Mouse (Mus musculus): ENCODE measurements around the gene Smarcal1. TPM values are rescaled to one million over a fixed set of nuclear protein-coding genes. Genes with fewer than 3 reads are reported as not detected.

Gene Smarcal1
- total and polyA plus RNA-seq, 3 experiments, result 24.4 to 27.7 TPM; not detected in 1

- Histone ChIP-seq H3K27ac (ENCODE audit: control insufficient read depth, low read depth, low read length) (no peak overlapping the region), H3K9me3 (replicated peaks; ENCODE audit: insufficient read depth, low read length) (no peaks in the 10 kb centered on the region), H3K9ac (ENCODE audit: control insufficient read depth, low read depth, low read length, poor library complexity, severe bottlenecking) (no peak overlapping the region), H3K4me3 (ENCODE audit: control insufficient read depth in 1 of 2, insufficient read depth in 1 of 2, low read depth in 2 of 2, low read length in 2 of 2) (no peak overlapping the region), H3K27me3 (ENCODE audit: control insufficient read depth in 1 of 2, insufficient read depth in 2 of 2, low read length in 2 of 2) (peaks cover 0 to 2% of the 10 kb centered on the region in 2 experiments; a peak in 2 of 4 replicates), H3K4me1 (ENCODE audit: control insufficient read depth in 1 of 2, insufficient read depth in 2 of 2, low read length in 2 of 2) (no peaks in the 10 kb centered on the region), H3K79me2 (ENCODE audit: control insufficient read depth, insufficient read depth, low read length, poor library complexity) (no peaks in the 10 kb centered on the region), H3K36me3 (ENCODE audit: control insufficient read depth in 1 of 2, insufficient read depth in 2 of 2, low read length in 2 of 2) (no peaks in the 10 kb centered on the region)
- DNase-seq (ENCODE audit: low read depth, low spot score), result no peak
- no peak for TF ChIP-seq KAT2A (conservative IDR thresholded peaks at IDR 0.05; ENCODE audit: low read depth, low read length)
- no peak for TF ChIP-seq MYC (IDR thresholded peaks at IDR 0.05; ENCODE audit: low read depth, low read length)
- TF ChIP-seq HCFC1 (IDR thresholded peaks at IDR 0.05; ENCODE audit: low read depth, low read length), result no peak
- TF ChIP-seq BHLHE40 (IDR thresholded peaks at IDR 0.05; ENCODE audit: borderline replicate concordance, low read depth, low read length), result no peak
- TF ChIP-seq MEF2A (IDR thresholded peaks at IDR 0.05; ENCODE audit: extremely low read depth, insufficient replicate concordance, low read depth, low read length, poor library complexity, severe bottlenecking), result no peak
- no peak for TF ChIP-seq CHD1 (IDR thresholded peaks at IDR 0.05; ENCODE audit: low read depth, low read length)
- TF ChIP-seq MAX (IDR thresholded peaks at IDR 0.05; ENCODE audit: low read length), result no peak
- no peak for TF ChIP-seq TAL1 (IDR thresholded peaks at IDR 0.05; ENCODE audit: low read length)
- no peak for TF ChIP-seq SMC3 (IDR thresholded peaks at IDR 0.05; ENCODE audit: low read depth, low read length)
These were observed 16.0 kb upstream of the Smarcal1 start for GRCm38 (mm10) chr1:72567056-72567455.

GRCm38 (mm10) chr1:72568725-72569124, 14.3 kb upstream of the Smarcal1 start:
- no peaks in the 10 kb centered on the region for H3K4me1 ChIP-seq (ENCODE audit: control insufficient read depth in 1 of 2, insufficient read depth in 2 of 2, low read length in 2 of 2)
- H3K4me3 ChIP-seq (ENCODE audit: control insufficient read depth in 1 of 2, insufficient read depth in 1 of 2, low read depth in 2 of 2, low read length in 2 of 2), result no peak overlapping the region
- no peak overlapping the region for H3K9ac ChIP-seq (ENCODE audit: control insufficient read depth, low read depth, low read length, poor library complexity, severe bottlenecking)
- H3K36me3 ChIP-seq (ENCODE audit: control insufficient read depth in 1 of 2, insufficient read depth in 2 of 2, low read length in 2 of 2), result no peaks in the 10 kb centered on the region
- no peaks in the 10 kb centered on the region for H3K9me3 ChIP-seq (replicated peaks; ENCODE audit: insufficient read depth, low read length)
- H3K27ac ChIP-seq (ENCODE audit: control insufficient read depth, low read depth, low read length), result no peak overlapping the region
- no peak for DNase-seq (ENCODE audit: low read depth, low spot score)
- H3K27me3 ChIP-seq (ENCODE audit: control insufficient read depth in 1 of 2, insufficient read depth in 2 of 2, low read length in 2 of 2), result peaks cover 0 to 2% of the 10 kb centered on the region in 2 experiments; a peak in 2 of 4 replicates
- no peaks in the 10 kb centered on the region for H3K79me2 ChIP-seq (ENCODE audit: control insufficient read depth, insufficient read depth, low read length, poor library complexity)
- no peak for TF ChIP-seq RAD21 (IDR thresholded peaks at IDR 0.05; ENCODE audit: low read depth, low read length)
- TF ChIP-seq CTCF (IDR thresholded peaks at IDR 0.05 in 2 of 3, conservative IDR thresholded peaks at IDR 0.05 in 1 of 3; ENCODE audit: control insufficient read depth in 1 of 3, insufficient read depth in 1 of 3, low read depth in 2 of 3, low read length in 3 of 3, poor library complexity in 1 of 3, severe bottlenecking in 1 of 3), result no peak
- TF ChIP-seq ZMIZ1 (IDR thresholded peaks at IDR 0.05; ENCODE audit: low read depth, low read length), result no peak
- TF ChIP-seq MAFK (IDR thresholded peaks at IDR 0.05; ENCODE audit: borderline replicate concordance, low read depth, low read length), result no peak

GRCm38 (mm10) chr1:72574047-72574446, 9.0 kb upstream of the Smarcal1 start:
- TF ChIP-seq BHLHE40 (IDR thresholded peaks at IDR 0.05; ENCODE audit: borderline replicate concordance, low read depth, low read length), result no peak
- no peaks in the 10 kb centered on the region for H3K79me2 ChIP-seq (ENCODE audit: control insufficient read depth, insufficient read depth, low read length, poor library complexity)

More at GRCm38 (mm10) chr1:72574047-72574446, 9.0 kb upstream of the Smarcal1 start:
- H3K9ac ChIP-seq (ENCODE audit: control insufficient read depth, low read depth, low read length, poor library complexity, severe bottlenecking), result no peak overlapping the region
- no peaks in the 10 kb centered on the region for H3K9me3 ChIP-seq (replicated peaks; ENCODE audit: insufficient read depth, low read length)
- DNase-seq (ENCODE audit: low read depth, low spot score), result no peak
- no peak overlapping the region for H3K4me3 ChIP-seq (ENCODE audit: control insufficient read depth in 1 of 2, insufficient read depth in 1 of 2, low read depth in 2 of 2, low read length in 2 of 2)
- no peaks in the 10 kb centered on the region for H3K4me1 ChIP-seq (ENCODE audit: control insufficient read depth in 1 of 2, insufficient read depth in 2 of 2, low read length in 2 of 2)
- H3K27ac ChIP-seq (ENCODE audit: control insufficient read depth, low read depth, low read length), result no peak overlapping the region
- no peaks in the 10 kb centered on the region for H3K36me3 ChIP-seq (ENCODE audit: control insufficient read depth in 1 of 2, insufficient read depth in 2 of 2, low read length in 2 of 2)
- H3K27me3 ChIP-seq (ENCODE audit: control insufficient read depth in 1 of 2, insufficient read depth in 2 of 2, low read length in 2 of 2), result peaks cover 0 to 2% of the 10 kb centered on the region in 2 experiments; a peak in 2 of 4 replicates
